Mouse (Mus musculus) lung, postnatal 25 days (tissue): ENCODE measurements at regions not wholly inside any gene's neighbourhood (a gene's known extent, or its start where the extent isn't known, plus 50 kb on each side); places are given as distances from the start of the nearest gene placed in this dataset.
A peak's percentile ranks its signal among the peaks of the same experiment; 100 is the strongest.

Source experiments
- DNase-seq: peaks from one replicate; pipeline ENCODE4 v3.0.0; 2022; ENCODE audit warnings: low spot score

DNA sequence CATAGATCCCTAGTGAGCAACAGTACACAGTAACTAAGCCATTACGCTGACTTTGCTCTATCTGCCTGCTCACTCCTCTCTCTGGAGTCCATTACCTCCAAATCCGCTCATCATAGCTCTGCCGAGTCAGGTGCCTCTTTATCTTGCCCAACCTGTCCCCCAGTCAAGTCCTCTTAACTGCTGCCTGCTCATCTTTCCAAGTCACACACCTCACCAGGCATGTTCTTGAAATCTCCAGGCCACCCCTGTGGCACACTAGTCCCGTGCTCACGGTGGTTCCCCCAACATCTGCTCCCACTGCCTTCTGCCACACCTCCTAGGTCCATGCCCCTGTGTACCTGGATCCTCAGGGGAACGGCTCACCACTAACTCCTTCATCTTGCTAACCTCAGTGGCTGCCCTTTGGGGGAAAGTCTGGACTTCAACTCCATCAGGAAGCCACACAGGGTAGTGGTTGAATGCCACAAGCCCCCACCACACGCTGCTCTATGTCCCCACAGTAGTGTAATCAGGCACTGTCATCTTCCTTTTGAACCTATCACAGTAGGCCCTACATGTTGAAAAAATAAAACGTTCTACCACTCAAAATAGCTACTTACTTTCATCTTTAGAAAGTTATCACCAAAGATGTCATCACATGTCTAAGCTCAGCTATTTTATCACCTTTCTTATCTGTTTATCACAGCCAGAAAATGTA lies 126.3 kb upstream of the Klf14 start:
- DNase-seq = no peak

- no peak for DNase-seq
These were observed 126.9 kb upstream of the Klf14 start for GRCm38 (mm10) chr6:31085760-31086108.

DNA sequence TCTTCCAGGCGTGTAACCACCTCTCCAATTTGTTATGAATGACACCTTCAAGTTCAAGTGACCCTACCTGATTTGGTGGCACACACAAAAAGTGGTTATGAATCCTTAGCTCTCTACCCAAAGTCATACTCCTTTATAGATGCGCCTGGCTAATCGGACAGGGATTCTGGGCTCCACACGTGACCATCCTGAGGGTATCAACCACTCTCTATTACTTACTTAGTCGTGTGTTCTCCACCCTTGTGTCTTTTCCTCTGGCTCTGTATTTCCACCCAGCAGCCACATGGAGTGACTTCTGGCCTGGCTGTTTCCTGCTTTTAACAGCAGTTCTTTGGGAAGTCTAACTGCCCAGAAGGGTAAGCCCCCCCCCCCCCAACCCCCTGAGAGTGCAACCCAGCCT lies 127.4 kb upstream of the Klf14 start:
- no peak for DNase-seq

DNA sequence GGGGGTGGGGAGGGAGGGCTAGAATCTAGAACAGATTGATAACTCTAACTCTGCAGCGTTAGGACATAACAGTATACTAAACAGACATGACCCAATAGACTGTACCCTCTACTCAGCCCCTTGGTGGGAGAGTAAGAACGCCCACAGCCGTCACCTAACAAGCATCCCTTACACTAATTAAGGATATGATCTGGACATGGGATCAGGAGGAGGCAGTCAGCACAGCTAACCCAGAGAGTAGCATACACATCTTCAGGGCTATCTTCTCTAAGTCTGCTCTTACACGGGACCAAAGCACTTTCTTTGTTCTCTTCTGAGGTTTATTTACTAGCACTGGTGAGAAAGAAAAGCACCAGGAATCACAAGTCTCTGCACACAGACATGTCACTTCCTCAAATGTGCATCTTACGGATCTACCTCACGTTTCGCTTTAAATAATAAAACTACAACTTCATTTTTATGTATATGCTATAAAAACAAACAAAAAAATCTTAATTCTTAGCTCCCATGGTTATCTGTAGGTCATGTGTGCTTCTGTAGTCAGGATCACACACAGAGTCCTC lies 128.0 kb upstream of the Klf14 start:
- DNase-seq = no peak

DNA sequence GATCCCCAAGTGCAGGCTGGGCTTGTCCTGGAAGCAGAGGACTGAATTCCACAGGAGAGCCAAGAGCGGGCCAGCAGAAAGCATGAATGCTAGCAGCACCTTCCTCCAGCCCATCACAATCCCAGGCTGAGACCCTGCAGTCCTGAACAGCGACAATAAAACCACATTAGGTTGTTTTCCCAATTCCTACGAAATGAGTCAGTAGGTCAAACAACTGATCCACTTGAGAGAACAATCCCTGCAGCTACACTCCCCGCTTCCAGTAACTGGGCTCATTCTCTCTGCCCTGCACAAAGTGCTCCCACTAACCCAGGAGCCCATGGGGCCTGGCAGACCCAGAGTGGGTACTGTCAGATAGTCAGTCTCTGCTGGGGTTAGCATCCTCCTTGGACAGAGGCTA lies 128.6 kb upstream of the Klf14 start:
- DNase-seq = no peak

DNA sequence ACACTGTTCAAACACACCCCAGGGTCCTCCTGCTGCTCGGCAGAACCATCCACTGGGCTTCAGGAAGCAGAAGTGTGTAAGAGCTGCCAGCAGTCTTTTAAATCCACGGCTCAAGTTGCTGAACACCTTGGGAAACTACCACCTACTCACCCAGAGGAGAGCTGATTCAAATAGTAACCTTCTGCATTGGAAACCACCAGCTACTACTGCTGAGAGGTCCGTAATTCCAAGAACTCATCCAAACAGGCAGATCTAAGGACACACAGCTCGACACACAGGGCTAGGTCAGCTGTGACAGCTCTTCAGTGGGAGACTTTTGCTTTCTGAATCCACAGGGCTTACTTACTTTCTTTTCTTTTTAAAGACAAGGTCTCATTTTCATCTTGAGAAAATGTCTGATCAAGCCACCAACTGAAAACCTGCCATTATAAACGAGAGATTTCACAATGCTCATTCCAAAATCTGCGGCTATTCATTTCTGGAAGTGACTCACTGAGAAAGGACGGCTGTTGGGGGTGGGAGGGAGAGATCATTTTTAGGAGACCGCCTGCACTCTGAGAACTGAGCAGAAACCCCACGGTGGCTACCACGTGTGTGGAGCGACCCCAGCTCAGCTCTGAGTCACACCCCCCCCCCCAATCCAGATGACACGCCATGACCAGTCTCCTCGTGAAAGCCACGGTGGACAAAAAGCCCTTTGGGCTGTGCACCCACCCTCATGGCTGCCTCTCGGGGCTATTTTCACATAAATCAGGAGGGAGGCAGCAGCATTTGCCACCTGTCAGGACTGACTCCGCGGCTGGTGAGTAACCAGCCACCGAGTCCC lies 129.5 kb upstream of the Klf14 start:
- peak; percentile 66 for DNase-seq

GRCm38 (mm10) chr6:31088973-31089368 lies 130.1 kb upstream of the Klf14 start:
- no peak for DNase-seq

GRCm38 (mm10) chr6:31090288-31090687 lies 131.4 kb upstream of the Klf14 start:
- DNase-seq = no peak

- DNase-seq = no peak
These were observed 131.9 kb upstream of the Klf14 start for GRCm38 (mm10) chr6:31090791-31091190.

DNA sequence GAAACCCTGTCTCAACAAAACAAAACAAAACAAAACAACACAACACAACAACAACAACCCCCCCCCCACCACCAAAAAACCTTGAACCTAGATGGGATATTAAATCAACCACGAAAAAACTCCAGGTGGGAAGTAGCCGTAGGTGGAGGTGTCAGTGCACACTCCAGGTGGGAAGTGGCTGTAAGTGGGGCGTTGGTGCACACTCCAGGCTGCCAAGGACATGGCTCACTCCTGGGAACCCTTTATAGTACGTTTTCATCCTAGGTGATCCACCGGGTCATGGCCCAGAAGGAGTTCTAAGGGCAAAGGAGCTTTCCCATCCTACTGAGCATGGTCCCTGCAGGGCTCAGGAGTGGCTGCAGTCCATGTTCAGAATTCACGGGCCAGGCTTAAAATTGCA lies 133.4 kb upstream of the Klf14 start:
- no peak for DNase-seq

- DNase-seq = no peak
These were observed 133.9 kb upstream of the Klf14 start for GRCm38 (mm10) chr6:31092760-31093159.

- DNase-seq = no peak
These were observed 137.3 kb upstream of the Klf14 start for GRCm38 (mm10) chr6:31095943-31096714.

DNA sequence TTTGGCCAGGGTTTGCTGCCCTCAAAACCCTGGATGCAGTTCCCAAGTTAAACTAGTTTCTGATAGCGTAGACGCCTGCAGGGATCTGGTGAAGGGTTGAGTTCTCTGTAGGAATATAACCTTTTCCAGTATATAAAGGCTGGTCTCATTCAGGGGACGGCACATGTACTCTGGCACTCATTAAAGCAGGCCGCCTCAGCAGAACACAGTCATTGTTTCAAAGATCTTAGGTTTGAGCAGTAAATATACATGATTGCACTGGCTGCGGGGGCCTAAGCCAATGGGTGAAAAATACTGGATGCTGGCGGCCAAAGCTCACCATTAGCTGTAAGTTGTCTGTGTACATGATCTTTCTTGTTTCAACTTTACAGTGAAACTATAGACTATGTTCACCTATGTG lies 137.9 kb upstream of the Klf14 start:
- DNase-seq = no peak

GRCm38 (mm10) chr6:31097254-31097653 lies 138.4 kb upstream of the Klf14 start:
- DNase-seq = no peak

DNA sequence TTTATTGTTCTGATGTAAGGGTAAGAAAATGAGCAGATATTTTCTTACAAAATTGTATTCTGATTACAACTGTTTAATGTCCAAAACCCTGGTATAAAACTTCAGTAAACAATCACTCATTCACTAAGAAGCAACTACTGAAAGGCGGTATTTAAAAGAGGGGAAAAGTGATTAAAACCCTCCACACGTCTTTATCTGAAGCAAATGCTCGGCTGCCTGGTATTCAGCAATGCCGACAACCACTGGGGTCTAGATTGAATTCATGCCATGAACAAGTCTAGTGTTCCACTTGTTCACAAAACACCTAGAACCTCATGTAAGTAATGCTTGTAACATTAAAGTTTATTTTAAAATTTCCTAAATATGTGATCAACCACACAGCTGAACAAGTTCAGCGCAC lies 139.2 kb upstream of the Klf14 start:
- DNase-seq = no peak

DNA sequence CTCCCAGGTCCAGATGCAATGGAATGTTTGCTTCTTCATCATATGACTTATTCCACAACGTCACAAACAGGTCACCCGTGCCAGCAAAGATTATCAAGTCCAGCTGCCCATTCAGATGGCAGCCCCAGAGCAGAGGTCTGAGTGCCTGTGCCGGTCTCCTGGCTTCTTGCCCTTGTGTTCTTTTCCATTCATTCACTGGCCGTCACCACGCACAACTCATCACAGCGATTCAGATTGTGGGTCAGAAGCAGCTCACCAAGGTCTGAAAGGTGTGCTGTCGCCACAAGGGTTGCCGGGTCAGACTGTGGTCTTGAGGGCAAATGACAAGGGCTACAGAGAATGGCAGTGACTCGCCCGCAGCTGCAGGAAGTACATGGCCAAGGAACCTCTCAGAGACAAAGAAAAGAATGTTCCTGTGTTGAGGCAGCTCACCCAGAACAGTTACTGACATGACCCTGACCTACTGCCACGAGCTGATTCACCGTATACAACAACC lies 141.3 kb upstream of the Klf14 start:
- no peak for DNase-seq

- DNase-seq = no peak
These were observed 141.9 kb upstream of the Klf14 start for GRCm38 (mm10) chr6:31100749-31101148.

GRCm38 (mm10) chr6:31106144-31106836 lies 147.4 kb upstream of the Klf14 start:
- no peak for DNase-seq

DNA sequence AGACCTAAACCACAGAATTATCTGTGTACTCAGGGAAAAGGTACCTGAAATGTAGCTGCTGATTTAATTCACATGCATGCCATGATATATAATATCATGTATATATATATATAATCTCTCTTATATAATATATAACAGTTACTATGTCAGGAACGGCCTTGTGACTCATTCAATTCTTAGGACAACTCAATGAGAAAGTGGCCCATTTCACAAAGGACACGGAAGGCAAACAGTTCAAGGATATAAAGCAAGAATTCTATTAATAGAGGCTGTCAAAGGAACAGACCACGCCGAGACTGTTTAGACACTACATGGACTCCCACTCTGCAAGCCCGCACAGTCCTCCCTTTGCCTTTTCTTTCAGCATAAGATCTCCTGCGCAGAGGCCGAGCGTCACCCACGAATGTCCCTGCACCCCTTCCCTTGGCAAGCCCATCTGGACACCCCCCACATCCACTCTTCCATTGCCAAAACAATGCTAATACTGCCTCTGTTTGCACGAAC lies 148.0 kb upstream of the Klf14 start:
- no peak for DNase-seq

- no peak for DNase-seq
These were observed 148.5 kb upstream of the Klf14 start for GRCm38 (mm10) chr6:31107360-31107759.

DNA sequence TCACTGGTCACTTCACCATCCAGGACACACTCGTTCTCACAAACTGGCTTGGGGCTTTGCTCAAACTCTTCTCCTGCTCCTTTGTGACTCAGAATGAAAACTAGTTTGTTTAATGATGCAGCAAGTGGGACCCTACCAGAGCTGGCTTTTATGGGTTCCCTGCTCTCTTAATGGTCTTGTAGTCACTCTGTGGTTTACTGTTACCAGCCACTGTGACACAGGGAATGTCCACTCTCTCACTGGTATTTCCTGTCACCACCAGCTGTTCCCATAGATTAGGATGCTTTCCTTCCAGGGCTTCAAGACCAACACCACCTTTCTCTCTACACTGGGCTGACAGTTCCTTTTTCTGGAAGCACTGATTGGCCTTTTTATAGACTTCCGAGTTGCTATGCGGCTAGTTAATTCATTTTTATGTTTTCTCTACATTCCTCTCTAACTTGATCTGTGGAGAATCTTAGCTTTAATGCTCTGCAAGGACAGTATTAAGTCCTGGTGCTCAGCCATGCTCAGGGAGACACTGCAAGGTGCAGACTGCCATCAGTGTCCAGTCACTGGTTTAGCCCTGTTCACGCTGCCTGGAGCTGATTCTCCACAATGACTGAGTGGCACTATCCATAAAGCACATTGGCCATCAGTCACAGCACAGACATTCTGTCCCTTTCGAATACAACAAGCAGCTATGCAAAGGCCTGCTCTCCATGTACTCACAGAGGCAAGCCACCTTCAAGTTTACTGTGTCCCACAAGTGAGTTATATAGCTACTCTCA lies 149.2 kb upstream of the Klf14 start:
- no peak for DNase-seq
